Mouse (Mus musculus) CD8-positive naive resting alpha-beta T cell, adult 2 months (primary cell): Measurements from ENCODE around the gene Sult2b1.

Experiments
- DNase-seq, 2 experiments: peaks; one replicate each; pipeline ENCODE4 v3.0.0; 2022; ENCODE audit warnings: low read depth in 2 of 2, low spot score in 2 of 2

The Sult2b1 gene

DNA sequence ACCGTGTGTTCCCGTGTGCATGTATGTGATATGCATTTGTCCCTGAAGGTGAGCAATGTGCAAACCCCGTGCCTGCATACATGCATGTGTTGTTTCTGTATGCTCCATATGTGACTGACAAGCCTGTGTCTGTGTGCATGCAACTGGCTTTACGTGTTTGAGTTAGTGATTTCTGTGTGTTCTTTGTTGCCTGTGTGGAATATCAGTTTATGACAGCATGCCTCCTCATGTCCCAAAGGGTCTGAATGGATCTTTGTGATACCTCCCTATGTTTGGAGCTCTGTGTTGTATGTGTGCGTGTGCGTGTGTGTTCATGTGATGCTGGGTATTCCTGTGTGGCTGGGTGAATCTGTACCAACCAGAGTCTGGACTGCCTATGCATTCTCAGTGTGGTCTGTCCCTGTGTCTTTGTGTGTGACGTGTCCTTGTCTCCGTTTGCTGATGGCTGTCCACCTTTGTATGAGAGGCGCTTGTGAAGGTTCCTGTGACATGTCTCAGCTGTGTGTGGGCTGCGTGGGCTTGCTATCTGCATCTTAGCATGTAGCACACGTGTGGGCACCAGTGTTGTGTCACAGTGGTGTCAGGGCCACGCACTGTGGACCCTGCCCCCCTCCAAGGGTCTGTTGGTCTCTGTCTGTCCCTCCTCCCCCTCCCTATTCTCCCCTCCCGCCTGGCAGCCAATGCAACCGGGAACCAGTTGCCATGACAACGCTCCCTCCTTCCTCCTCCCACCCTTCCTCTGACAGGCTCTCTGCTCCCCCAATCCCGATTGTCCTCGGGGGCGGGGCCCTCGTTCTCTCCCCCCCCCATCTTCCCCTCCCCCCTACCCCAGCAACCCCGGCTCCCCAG is at the start of gene Sult2b1:
Gene Sult2b1, minus strand, starts transcription at position 146 of the 849 bp plus-strand sequence.
- no peak for DNase-seq

DNA sequence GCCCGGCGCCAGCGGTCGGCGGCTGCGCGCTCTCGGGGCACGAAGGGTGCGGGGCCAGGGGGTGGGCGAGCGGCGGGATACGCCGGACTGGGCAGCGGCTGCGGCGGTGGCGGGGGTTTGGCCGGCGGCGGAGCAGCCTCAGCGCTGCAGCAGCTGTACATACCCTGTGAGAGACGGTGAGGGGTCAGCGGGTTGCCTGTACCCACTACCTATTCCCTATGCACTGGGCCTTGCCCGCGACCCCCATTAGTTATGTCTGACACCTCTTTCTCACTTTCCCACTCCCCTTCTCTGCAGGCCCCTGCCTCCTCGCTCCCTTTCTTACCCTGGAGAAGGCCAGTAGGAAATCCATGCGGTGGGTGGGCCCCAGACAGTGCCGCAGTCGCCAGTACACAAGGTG is 49.5 kb upstream of the Sult2b1 start:
- no peak for DNase-seq

- no peak for DNase-seq
These were observed 48.8 kb upstream of the Sult2b1 start for GRCm38 (mm10) chr7:45833148-45833790.

DNA sequence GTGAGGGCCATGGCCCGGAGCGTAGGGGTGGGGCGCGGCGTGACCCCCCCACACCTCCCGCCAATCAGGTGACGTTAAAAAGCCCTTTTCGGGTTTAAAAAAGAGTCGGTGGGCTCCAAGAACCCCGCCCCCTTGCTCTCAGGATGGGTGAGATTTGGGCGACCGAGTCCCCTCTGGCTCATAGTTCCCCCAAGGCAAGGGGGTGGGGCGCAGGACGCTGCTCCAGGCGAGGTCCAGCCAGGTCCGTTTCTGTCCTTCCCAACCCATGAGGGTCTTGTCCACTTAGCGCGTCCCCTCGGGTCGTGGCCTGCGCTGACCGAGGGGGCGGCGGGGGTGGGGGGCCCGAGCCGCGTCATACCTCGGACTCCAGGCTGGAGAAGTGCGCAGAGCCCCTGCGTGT is 48.0 kb upstream of the Sult2b1 start:
- DNase-seq: no peak

GRCm38 (mm10) chr7:45831128-45831525 is 46.7 kb upstream of the Sult2b1 start:
- DNase-seq: no peak

DNA sequence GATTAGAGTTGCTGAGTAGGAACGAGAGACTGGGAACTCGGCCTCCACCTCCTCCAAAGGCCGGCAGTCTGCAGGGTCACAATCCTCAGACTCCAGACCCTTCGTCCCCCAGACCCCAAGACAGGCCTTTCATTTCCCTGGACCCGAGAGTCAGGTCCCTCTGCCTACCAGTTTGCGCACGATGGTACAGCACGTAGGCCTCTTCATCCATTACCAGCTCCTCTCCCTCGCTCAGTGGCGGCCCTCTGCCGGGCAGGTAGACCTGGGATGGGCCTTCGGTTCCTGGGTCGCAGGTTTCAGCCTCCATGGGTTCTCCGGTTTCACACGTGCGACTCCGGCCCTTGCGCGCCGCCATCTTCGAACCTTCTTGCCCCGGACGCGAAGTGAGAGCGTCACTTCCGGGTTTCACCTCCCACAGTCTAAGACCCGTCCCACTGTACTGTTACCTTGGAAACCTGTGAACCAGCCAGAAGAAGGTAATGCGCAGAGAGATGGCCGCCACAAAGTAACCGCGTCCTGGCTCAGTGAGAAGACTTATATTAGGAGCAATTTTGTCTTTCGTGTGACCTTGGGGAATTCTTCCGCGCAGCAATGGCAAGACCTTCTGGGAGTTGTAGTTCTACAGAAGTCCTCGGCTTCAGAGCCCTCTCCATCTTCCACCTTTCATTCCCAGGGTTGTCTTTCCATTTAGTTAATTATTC is 46.1 kb upstream of the Sult2b1 start, which contains the start of gene Grwd1:
Gene Grwd1, minus strand, starts transcription at position 518 of the 701 bp plus-strand sequence.
- DNase-seq: peak; percentile 75 to 83

GRCm38 (mm10) chr7:45826631-45827030 is 42.2 kb upstream of the Sult2b1 start:
- no peak for DNase-seq

DNA sequence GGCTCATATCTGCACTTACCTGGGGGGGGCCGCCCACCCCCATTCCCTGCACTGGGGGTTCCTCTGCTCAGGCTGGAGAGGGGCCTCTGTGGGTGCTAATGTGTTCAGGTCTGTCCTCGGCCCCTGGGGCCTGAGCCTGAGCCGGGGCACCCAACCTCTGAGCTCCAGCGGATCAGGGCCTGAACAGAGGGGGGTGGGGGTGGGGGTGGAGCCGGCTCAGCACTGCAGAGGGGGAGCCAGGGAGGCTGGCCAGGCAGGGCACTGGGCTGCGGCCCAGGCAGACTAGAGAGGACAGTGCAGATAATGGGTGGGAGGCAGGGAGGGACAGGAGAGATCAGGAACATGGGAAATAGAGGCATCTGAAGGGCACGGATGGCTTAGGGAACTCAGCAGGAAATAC is 40.1 kb upstream of the Sult2b1 start, which contains the start of gene Kcnj14:
Gene Kcnj14, minus strand, starts transcription at position 185 of the 400 bp plus-strand sequence.
- DNase-seq: no peak

DNA sequence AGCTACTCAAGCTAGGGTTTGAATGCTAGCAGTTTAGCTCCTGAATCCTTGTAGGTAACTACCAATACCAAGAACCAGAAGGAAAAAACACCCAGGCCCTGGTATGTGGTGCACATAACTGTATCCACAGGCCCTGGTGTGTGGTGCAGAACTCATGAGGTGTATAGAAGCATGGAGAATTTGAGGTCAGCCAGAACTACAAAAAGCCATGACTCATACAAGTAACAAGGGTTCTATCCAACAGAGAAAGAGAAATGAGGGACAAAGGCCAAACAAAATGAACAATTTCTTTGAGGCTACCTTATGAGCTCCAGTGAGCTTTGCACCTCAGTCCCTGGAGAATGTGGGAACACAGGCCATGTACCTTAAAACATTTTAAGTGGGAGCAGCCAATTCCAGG is 36.4 kb upstream of the Sult2b1 start:
- DNase-seq: no peak

GRCm38 (mm10) chr7:45819843-45820242 is 35.4 kb upstream of the Sult2b1 start:
- no peak for DNase-seq

DNA sequence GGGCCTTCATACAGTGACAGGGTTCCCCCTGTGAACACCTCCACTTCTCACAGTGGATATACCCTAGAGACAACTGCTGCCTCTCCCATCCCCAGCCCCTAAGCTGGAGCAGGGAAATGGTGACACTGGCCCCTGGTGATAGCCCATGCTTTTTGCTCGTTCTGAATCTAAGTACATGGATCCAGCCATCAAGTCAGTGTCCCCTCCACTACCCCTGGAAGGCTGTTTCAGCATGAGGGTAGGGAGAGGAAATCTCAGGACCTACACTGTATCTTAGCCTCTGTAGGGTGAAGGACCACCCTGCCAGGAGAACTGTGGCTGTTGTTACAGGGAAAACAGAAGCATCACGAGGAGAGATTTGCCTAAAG is 31.5 kb upstream of the Sult2b1 start:
- DNase-seq: no peak

DNA sequence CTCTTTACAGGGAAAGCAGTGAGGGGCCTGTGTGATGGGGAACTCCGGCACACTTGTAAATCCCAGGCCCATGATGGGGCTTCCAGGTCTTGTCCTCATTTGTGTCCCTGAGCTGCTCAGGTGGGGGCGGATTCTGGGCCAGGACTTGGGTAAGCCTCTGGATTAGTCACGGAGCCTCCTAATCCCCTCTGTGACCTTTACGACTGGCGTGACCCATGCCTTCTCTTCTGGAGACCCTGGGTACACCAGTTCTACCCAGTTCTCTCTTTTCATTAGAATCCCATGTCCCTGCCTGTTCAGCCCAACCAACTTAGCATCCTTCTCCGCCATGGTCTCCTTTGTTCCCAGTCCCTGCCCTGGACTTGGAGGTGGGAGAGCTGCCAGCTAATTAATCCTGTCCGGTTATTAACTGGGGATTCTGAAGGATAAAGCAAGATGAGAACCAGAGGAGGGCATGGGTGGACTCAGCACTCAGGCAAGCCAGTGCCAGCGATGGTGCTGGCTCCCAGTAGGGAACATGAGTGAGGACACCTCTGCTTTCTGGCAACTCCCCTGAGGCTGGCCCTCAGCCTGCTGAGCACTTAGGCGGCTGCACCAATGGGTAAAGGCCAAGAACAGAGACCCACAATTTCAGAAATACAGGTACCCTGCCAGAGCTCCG is 31.0 kb upstream of the Sult2b1 start:
- DNase-seq: no peak

DNA sequence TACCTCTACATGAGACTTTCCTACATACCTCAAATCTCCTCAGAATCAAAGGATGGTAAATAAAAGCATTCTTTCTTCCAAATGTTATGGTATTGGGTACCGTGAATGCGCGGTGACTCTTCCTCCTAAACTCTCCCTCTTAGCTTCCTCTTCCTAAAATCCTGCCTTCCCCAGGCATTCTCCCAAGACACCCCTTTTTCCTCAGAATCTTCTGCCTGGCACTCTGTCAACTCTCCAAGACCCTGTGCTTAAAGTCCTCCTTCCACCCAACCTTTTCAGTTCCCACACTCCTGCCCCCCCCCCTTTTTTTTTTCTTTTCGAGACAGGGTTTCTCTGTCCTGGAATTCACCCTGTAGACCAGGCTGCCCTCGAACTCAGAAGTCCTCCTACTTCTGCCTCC is 30.4 kb upstream of the Sult2b1 start:
- no peak for DNase-seq

DNA sequence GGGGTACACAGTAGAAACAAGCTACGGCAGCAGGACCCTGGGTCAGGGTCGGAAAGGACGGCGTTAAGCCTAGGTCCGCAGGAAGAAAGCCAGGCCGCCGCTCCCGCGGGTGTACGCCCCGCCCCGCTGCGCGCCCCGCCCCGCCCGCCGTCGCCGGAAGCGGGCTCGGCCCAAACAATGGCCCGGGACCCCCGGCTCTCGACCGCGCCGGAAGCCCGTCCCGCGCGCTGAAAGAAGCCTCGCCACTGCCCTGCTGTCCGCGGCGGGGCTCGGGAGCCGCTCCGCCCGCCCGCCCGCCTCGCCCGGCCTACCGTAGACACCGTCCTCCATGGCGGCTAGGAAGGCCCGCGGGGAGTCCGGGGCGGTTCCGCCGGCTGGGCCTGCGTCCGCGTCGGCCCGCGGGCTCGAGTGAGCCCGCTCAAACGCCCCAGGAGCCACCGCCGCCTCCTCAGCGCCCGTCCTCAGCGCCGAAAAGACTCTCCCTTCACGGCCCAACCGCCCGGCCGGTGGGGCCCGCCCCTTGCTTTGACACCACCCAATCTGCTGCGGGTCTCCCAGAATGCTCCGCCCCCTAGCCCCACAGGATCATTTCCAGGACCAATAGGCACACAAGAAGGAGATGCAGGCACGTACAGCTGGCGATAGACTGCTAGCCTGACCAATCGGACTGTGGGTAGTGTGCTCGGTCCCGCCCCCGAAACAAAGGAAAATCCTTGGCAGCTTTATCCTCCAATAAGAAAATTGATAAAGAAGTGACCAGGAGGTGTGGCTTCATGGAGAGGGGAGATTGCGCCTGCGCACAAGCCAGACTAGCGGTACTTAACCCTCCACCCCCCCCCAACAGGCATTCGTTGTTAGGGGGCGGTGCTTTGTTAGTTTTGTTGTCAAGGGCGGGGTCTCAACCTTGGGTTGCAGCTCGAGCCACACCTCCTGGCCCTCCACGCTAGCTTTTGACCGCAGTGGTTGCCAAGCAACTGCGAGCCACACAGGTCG is 29.6 kb upstream of the Sult2b1 start, which contains the start of gene Cyth2:
Gene Cyth2, minus strand, starts transcription at position 795 of the 993 bp plus-strand sequence.
- DNase-seq: peak; percentile 99 to 100

- DNase-seq: no peak
These were observed 28.5 kb upstream of the Sult2b1 start for GRCm38 (mm10) chr7:45812921-45813320.

DNA sequence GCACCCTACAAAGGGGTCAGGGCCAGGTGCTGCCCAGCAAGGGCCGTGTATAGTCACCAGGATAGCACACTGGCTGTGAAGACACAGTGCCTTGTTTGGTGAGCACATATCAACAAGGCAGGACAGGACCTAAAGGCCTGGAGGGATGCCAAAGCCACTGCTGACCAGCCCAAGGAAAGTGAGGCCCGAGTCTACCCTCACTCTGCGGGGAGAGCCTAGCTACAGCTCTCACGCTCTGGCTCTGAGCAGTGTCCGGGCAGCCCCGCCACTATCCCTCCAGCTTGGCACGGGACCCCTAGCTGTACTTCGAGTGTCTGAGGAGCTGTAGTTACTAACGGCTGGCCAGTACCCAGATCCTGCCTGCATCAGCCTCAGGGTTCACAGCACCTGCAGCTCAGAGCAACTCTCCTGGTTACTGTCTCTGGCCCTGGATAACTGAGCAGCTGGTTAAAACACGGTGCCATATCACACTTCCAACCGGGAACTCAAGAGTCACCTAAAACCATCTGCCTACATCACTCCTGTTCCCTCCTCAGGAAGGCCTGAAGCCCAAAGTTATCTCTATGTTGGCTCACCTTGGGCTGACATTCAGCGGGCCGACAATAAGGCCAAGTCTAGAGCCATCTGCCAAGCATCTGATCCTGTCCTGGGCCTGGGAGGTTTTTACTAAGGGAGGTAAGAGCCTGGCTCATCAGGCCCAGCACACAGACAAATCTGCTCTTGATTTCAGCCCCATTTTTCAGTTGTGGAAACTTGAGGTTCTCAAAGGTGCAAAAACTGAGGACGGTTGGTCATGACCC is 25.0 kb upstream of the Sult2b1 start:
- no peak for DNase-seq

DNA sequence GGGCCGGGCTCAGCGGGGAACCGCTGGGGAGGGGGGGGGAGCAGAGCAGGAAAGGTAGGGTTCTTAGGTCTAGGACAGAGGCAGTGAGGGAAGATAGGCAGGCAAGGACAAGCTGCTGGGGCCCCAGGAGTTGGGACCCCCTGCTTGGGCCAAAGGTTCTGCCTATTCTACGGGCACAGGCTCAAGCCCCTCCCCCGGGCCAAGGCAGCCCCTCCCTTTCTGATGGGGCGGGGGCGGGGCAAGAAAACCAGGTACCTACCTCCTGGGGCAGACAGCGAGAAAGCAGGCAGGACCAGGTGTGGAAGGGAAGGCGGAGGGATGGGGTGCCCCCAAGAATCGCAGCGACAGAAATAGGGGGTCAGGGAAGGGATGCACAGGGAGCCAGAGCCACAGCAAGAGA is 24.0 kb upstream of the Sult2b1 start:
- no peak for DNase-seq

- no peak for DNase-seq
These were observed 21.5 kb upstream of the Sult2b1 start for GRCm38 (mm10) chr7:45805941-45806340.

GRCm38 (mm10) chr7:45802551-45802950 is 18.1 kb upstream of the Sult2b1 start:
- DNase-seq: no peak
